Mouse (Mus musculus) lung, adult 2 months (tissue): ENCODE measurements around the gene Cacna1s. TPM values are rescaled to one million over a fixed set of nuclear protein-coding genes. Genes with fewer than 3 reads are reported as not detected.

Source experiments
- DNase-seq: peaks from one replicate; pipeline ENCODE4 v3.0.0; 2022
- H3K4me1 ChIP-seq: fragments of 200-500 bp; 2 replicates; pipeline ENCODE4 v1.6.1; 2011; ENCODE audit warnings: low read length; ENCODE audit not compliant: control insufficient read depth, insufficient read depth
- H3K4me3 ChIP-seq: fragments of 200-500 bp; replicated peaks from 2 replicates; pipeline ENCODE3; 2011; ENCODE audit warnings: low read depth, mild to moderate bottlenecking, control low read depth, low read length; ENCODE audit errors: extremely low read depth
- CTCF ChIP-seq: fragments of 200-500 bp; IDR thresholded peaks from 2 replicates; pipeline ENCODE4 v1.5.1; 2011; ENCODE audit warnings: mild to moderate bottlenecking, low read length, control low read depth; ENCODE audit not compliant: insufficient read depth
- POLR2A ChIP-seq: fragments of 200-500 bp; IDR thresholded peaks from 2 replicates; pipeline ENCODE4 v1.6.1; 2011; ENCODE audit warnings: low read depth, mild to moderate bottlenecking, control low read depth, low read length, borderline replicate concordance; ENCODE audit errors: extremely low read depth
- WGBS: fragments of 180-500 bp; shearing (Covaris S2); methylation state at CpG from one replicate; pipeline ENCODE4 v1.1.7; 2018; 5-methylcytosine and 5-hydroxymethylcytosine counted together
- polyA plus RNA-seq: library from polyadenylated mRNA; depleted of rRNA; stranded (reverse); fragments of >200 nt; gene quantifications from 2 replicates; pipeline ENCODE4 v1.2.3, GENCODE M21; 2012

Gene Cacna1s
- polyA plus RNA-seq, 1 experiment, result 7.5 TPM

- WGBS, result 26% methylated on average over 29 of the region's 29 CpGs
- Histone ChIP-seq H3K4me3 (no peak within 1 kb of the TSS), H3K4me1 (no peaks in the 10 kb centered on the region)
- peak; percentile 12 for DNase-seq
- no peak for TF ChIP-seq CTCF
Measured at GRCm38 (mm10) chr1:136050312-136051012, 2.1 kb upstream of the Cacna1s start, which contains the start of gene Ascl5. TSS of gene Ascl5 (plus strand) at chr1:136050804.

- Histone ChIP-seq H3K4me1 (no peaks in the 10 kb centered on the region), H3K4me3 (no peak overlapping the region)
- TF ChIP-seq CTCF, result no peak
- no peak for TF ChIP-seq POLR2A
- WGBS, result 3% methylated on average over 36 of the region's 36 CpGs
- peak; percentile 24 for DNase-seq
Measured at GRCm38 (mm10) chr1:136051013-136051315, 1.6 kb upstream of the Cacna1s start.

- 0% methylated on average over 6 of the region's 6 CpGs for WGBS
- Histone ChIP-seq H3K4me1 (no peaks in the 10 kb centered on the region), H3K4me3 (no peak overlapping the region)
- peak; percentile 39 for DNase-seq
- TF ChIP-seq POLR2A (no peak), CTCF (peak; percentile 60; the same call in 1 of the 2 replicates)
Measured at GRCm38 (mm10) chr1:136051465-136051864, 1.1 kb upstream of the Cacna1s start.

DNA sequence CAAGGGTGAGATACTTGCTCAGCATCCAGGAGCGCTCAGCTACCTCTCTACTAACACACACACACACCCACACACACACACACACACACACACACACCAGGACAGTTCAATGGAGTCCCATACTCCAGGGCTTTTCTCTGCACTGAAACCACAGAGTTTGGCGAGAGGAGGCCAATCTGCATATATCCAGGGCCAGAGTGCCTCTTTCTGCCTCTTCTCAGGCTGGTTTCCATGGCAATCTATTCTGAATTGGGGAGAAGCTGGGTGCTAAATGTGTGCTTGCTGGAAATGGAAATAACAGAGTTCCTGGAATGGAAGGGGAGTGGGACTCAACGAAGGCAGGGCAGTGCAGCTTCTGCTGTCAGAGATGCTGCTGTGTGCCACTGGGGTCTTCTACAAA is 3.2 kb downstream of the Cacna1s start:
- no peak for TF ChIP-seq POLR2A
- TF ChIP-seq CTCF, result no peak
- Histone ChIP-seq H3K4me3 (no peak overlapping the region), H3K4me1 (no peaks in the 10 kb centered on the region)
- no peak for DNase-seq
- WGBS, result 74% methylated on average over 3 of the region's 3 CpGs

- no peaks in the 10 kb centered on the region for H3K4me1 ChIP-seq
- no peak for DNase-seq
- TF ChIP-seq POLR2A, result no peak
- TF ChIP-seq CTCF, result no peak
- 32% methylated on average over 3 of the region's 3 CpGs for WGBS
- no peak overlapping the region for H3K4me3 ChIP-seq
Measured at GRCm38 (mm10) chr1:136058594-136058993, 6.0 kb downstream of the Cacna1s start.

DNA sequence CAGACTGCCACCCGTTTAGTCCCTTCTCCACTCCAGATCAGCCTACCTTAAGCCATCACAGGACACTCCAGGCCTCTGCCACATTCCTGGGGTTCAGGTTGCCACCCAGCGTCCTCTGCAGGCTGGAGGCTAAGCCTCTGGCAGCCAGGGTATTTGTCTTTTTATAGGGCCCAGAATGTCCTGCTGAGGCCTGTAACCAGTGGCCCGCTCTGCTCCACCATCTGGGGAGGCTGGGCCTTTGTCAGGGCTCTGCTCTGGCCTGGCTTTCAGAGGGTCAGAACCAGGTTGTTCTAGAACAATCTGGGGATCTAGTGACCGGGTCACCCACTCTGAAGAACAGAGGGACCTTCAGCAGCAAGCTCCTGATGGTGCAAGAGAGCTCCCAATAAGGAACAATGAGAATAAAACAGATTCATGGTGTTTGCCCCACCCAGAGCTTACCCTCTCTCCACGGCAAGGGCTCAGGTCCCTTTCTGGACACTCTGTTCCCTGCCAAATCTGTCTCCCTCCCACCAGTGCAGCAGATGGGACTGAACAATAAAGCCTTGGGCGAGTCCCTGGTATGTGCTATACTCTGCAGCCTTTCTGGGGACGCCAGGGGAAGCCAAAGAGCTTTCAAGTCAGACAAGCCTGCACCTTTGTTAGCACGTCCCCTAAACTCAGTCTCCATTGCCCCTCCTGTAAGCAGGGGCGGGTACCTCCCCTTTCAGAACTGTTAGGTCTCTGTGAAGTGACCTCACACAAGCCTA is 8.7 kb downstream of the Cacna1s start:
- peak; percentile 46 for DNase-seq
- TF ChIP-seq POLR2A (no peak), CTCF (no peak)
- H3K4me3 ChIP-seq, result no peak overlapping the region
- WGBS, result 67% methylated on average over 9 of the region's 9 CpGs
- H3K4me1 ChIP-seq, result no peaks in the 10 kb centered on the region

DNA sequence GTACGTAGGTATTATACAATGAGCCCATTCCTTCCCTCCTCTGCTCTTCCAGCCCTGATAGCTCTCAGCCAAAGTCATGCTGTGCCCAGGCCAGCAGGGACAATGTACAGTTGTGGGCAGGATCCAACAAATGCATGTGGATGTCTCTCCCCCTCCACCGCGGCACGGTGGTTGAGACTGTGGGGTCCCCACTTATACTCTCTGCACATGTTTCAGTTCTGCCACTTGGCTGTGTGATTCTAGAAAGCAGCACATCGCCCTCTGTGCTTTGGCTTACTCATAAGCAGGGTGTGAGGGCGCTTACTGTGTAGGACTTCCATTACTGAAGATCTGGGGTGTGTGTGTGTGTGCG is 9.2 kb downstream of the Cacna1s start:
- TF ChIP-seq CTCF (no peak), POLR2A (no peak)
- WGBS, result 89% methylated on average over 7 of the region's 7 CpGs
- DNase-seq, result no peak
- no peak overlapping the region for H3K4me3 ChIP-seq
- no peaks in the 10 kb centered on the region for H3K4me1 ChIP-seq

- H3K4me1 ChIP-seq, result no peaks in the 10 kb centered on the region
- TF ChIP-seq POLR2A (no peak), CTCF (no peak)
Measured at GRCm38 (mm10) chr1:136063991-136064390, 11.4 kb downstream of the Cacna1s start.

DNA sequence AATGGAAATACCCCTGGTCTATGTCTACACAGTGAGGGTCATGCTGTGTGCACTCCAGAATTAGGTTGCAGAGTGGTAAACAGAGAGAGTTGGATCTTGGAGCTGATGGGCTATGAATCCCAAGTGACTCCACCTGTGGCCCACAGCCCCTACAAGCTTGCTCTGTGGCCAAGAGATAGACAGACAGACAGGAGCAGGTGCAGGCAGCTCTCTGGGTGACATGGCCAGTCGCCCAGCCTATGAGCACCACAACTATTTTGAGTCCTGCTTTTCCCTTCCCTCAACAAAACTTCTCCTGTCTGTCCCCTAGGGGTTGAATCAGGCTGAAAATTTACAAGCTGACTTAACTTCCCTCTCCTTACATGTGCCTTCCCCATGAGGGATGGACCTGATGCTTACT is 14.1 kb downstream of the Cacna1s start:
- 48% methylated on average over 1 of the region's 1 CpGs for WGBS
- no peaks in the 10 kb centered on the region for H3K4me1 ChIP-seq
- H3K4me3 ChIP-seq, result no peak overlapping the region
- no peak for DNase-seq
- TF ChIP-seq CTCF, result no peak
- no peak for TF ChIP-seq POLR2A

More at GRCm38 (mm10) chr1:136063991-136064390, 11.4 kb downstream of the Cacna1s start:
- DNase-seq, result no peak
- 59% methylated on average over 5 of the region's 5 CpGs for WGBS
- no peak overlapping the region for H3K4me3 ChIP-seq

GRCm38 (mm10) chr1:136067579-136067978 is 15.0 kb downstream of the Cacna1s start:
- DNase-seq, result no peak
- no peaks in the 10 kb centered on the region for H3K4me1 ChIP-seq
- TF ChIP-seq POLR2A (no peak), CTCF (no peak)
- H3K4me3 ChIP-seq, result no peak overlapping the region
- 50% methylated on average over 3 of the region's 3 CpGs for WGBS
